Mouse (Mus musculus): ENCODE results near the gene Orc4.
"Not testable (repeated sequence)": the region's sequence is repeated elsewhere in the genome, so short reads cannot be mapped to it uniquely, and the experiment has no call there.

Orc4 gene

GRCm38 (mm10) chr2:48950252-48950315, at the start of gene Orc4:
TSS of gene Orc4 (minus strand) at chr2:48950277.
- no peak for DNase-seq (ENCODE audit: low read depth)

- no peak for DNase-seq (ENCODE audit: low read depth)
Observed at GRCm38 (mm10) chr2:48990322-48990721, 40.2 kb upstream of the Orc4 start.

- peak; percentile 51 for DNase-seq (ENCODE audit: low read depth)
Observed at GRCm38 (mm10) chr2:48978920-48979319, 28.8 kb upstream of the Orc4 start.

- DNase-seq (ENCODE audit: low read depth) = no peak
Observed at GRCm38 (mm10) chr2:48956591-48956990, 6.5 kb upstream of the Orc4 start.

- DNase-seq (ENCODE audit: low read depth) = peak; percentile 63
Observed at GRCm38 (mm10) chr2:48950316-48950880, 321 bp upstream of the Orc4 start.

GRCm38 (mm10) chr2:48949743-48950251, 280 bp downstream of the Orc4 start:
- DNase-seq (ENCODE audit: low read depth) = peak; percentile 67

- DNase-seq (ENCODE audit: low read depth) = peak; percentile 99
Observed at GRCm38 (mm10) chr2:48948841-48949584, 1.1 kb downstream of the Orc4 start, which contains the start of gene Mbd5. TSS of gene Mbd5 (plus strand) at chr2:48949508.

GRCm38 (mm10) chr2:48947761-48948160, 2.3 kb downstream of the Orc4 start:
- peak; percentile 29 for DNase-seq (ENCODE audit: low read depth)

GRCm38 (mm10) chr2:48935058-48935457, 15.0 kb downstream of the Orc4 start:
- peak; percentile 54 for DNase-seq (ENCODE audit: low read depth)

- peak; percentile 65 for DNase-seq (ENCODE audit: low read depth)
Observed at GRCm38 (mm10) chr2:48915832-48916231, 34.2 kb downstream of the Orc4 start.

GRCm38 (mm10) chr2:48914185-48914584, 35.9 kb downstream of the Orc4 start:
- DNase-seq (ENCODE audit: low read depth) = no peak

GRCm38 (mm10) chr2:48908866-48909265, 41.2 kb downstream of the Orc4 start:
- DNase-seq (ENCODE audit: low read depth) = peak; percentile 74

GRCm38 (mm10) chr2:48895186-48895585, 54.9 kb downstream of the Orc4 start:
- DNase-seq (ENCODE audit: low read depth) = no peak

- DNase-seq (ENCODE audit: low read depth) = peak; percentile 81
Observed at GRCm38 (mm10) chr2:48885945-48886344, 64.1 kb downstream of the Orc4 start.

- no peak for DNase-seq (ENCODE audit: low read depth)
Observed at GRCm38 (mm10) chr2:48868199-48868913, 81.7 kb downstream of the Orc4 start.

- DNase-seq (ENCODE audit: low read depth) = not testable (repeated sequence)
Observed at GRCm38 (mm10) chr2:48865596-48865995, 84.5 kb downstream of the Orc4 start.
